Mouse (Mus musculus): ENCODE measurements around the gene Rsph1. TPM values are rescaled to one million over a fixed set of nuclear protein-coding genes. Genes with fewer than 3 reads are reported as not detected.

The Rsph1 gene
- total RNA-seq, 2 experiments from 2014 or later, result 13.8 to 14.2 TPM

GRCm38 (mm10) chr17:31304895-31305775 is 28.0 kb upstream of the Rsph1 start:
- DNase-seq (ENCODE audit: extremely low spot score in 1 of 2, low spot score in 1 of 2), result no peak

GRCm38 (mm10) chr17:31303401-31303800 is 26.2 kb upstream of the Rsph1 start:
- no peak for DNase-seq (ENCODE audit: extremely low spot score in 1 of 2, low spot score in 1 of 2)

GRCm38 (mm10) chr17:31300736-31301135 is 23.6 kb upstream of the Rsph1 start:
- DNase-seq (ENCODE audit: extremely low spot score in 1 of 2, low spot score in 1 of 2), result no peak

GRCm38 (mm10) chr17:31299981-31300380 is 22.8 kb upstream of the Rsph1 start:
- DNase-seq (ENCODE audit: extremely low spot score in 1 of 2, low spot score in 1 of 2), result no peak

DNA sequence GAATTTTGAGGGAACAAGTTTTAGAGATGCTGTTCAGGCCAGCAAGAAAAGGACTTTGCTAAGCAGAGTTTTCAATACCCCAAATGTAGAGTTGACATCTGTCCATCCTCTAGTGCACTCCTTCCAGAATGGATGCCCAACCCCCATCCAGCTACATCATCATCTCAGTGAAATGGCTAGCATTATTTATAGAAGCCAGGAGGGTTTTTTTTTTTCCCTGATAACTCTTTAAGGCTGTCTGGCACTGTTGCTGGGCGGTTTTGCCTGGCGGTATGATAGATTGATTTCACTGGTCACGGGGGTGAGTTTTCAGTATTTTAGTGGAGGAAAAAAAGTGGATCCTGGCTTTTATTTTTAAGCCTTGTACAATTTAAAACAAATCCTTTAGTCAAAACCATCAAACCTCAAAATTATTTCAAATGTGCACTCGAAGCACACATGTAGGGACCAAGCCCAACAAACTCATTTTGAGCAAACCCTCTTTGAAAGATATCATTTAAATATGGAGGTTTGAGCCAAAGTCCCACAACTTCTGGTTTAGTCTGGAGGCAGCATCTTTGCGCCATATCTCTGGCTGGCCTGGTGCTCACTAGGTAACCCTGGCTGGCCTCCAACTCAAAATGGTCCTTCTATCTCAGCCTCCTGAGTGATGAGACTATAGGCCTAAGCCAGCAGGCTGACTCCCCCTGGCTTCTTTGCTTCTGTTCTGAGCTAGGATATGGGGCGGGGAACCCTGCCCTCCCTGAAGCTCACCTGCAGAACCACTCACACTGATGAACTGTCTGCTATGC is 21.4 kb upstream of the Rsph1 start:
- no peak for DNase-seq (ENCODE audit: extremely low spot score in 1 of 2, low spot score in 1 of 2)

GRCm38 (mm10) chr17:31297521-31297939 is 20.3 kb upstream of the Rsph1 start:
- no peak for DNase-seq (ENCODE audit: extremely low spot score in 1 of 2, low spot score in 1 of 2)

DNA sequence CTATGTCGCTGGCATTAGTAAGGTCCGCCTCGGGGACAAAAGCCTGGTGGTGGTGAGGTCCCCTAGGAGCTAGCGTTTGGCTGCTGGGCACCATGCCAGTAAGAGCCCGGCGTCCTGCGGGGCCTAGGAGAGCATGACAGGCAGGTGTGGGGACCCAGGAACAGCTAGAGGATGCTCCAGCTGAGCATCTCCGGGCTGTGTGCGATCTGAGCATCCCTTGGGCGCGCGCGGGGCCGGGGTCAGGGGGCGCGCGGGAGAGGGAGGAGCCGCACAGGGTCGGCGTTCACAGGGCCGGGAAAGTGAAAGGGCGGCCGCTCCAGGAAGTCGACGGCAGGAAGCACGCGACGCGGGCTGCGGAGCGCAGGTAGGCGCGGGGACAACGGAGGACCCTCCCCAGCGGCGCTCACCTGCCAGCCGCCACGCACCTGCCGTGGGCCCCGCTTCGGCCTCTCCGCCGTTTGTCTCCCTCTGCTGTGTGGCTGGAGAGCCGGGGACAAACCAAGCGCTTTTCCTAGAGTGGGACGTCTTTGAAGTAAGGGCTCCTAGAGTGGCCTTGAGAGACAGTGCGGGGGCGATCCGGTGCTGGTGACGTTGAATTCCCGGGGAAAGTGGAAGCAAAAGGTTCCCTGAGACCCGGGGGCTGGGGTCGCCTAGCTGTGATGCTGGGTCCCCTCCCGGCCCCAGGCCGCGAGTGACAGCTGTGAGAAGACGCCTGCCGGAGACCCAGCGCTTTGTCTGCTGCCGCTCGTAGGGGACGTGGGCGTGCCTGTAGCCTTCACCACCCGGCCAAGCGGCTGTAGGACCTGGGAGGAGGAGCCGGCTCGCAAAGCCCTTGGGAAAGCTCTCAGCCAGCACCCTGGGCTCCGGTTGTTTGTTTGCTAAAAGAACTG is 19.0 kb upstream of the Rsph1 start:
- peak; percentile 61 to 65 for DNase-seq (ENCODE audit: extremely low spot score in 1 of 2, low spot score in 1 of 2)

GRCm38 (mm10) chr17:31295215-31295891 is 18.2 kb upstream of the Rsph1 start:
- peak; percentile 50 to 54 for DNase-seq (ENCODE audit: extremely low spot score in 1 of 2, low spot score in 1 of 2)

DNA sequence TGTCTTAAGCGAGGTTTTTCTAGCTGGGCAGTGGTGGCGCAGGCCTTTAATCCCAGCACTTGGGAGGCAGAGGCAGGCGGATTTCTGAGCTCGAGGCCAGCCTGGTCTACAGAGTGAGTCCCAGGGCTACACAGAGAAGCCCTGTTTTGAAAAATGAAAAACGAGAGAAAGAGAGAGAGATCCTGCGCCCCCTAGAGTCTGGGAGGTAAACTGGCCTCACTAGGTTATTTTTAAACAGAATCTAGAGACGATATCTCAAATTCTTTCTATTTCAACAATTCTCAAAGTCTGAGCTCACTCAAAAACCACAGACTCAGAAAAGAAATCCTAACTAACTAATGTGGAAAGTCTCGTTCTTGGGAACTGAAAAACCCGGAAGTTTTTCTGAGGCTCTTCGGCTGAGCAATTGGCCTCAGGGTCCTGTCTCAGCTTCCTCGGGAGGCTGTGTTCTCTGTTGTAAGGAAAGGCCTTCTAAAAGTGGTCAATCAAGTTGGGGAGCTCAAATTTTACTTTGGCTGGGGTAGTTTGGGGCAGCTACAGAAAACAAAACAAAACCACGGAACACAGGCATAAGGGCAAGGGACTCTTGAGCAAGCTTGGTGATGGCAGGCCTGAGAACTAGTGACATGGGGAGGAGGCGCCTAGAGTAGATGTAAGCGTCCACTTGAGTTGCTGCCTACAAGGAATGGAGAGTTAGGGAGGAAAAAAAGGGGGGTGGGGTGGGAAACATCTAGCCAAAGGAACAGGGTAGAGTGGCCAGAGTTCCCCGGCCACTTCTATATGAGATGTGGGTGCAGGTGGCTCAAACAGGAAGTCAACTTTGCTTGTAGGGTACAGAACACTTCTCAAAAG is 17.4 kb upstream of the Rsph1 start:
- no peak for DNase-seq (ENCODE audit: extremely low spot score in 1 of 2, low spot score in 1 of 2)

- no peak for DNase-seq (ENCODE audit: extremely low spot score in 1 of 2, low spot score in 1 of 2)
Measured at GRCm38 (mm10) chr17:31290859-31291258, 13.7 kb upstream of the Rsph1 start.

DNA sequence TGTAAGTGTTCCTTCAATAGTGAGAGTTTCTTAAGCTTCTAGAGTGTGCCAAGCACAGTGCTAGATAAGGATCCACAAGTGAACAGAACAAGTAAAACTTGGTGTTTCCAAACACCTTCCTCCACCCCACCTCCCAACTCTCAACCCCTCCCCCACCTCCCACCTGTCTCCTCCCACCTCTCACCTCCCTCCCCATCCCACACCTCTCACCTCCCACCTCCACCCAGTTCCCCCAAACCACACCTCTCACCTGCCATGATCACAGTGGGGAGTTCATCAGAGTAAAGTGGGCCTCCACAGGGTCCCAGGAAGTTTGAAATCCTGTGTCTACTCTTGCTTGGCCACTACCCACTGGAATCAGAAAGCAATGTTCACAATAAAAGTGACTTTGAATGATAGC is 13.1 kb upstream of the Rsph1 start:
- DNase-seq (ENCODE audit: extremely low spot score in 1 of 2, low spot score in 1 of 2), result no peak

GRCm38 (mm10) chr17:31288999-31289726 is 12.0 kb upstream of the Rsph1 start:
- no peak for DNase-seq (ENCODE audit: extremely low spot score in 1 of 2, low spot score in 1 of 2)

GRCm38 (mm10) chr17:31287216-31287615 is 10.0 kb upstream of the Rsph1 start:
- no peak for DNase-seq (ENCODE audit: extremely low spot score in 1 of 2, low spot score in 1 of 2)

DNA sequence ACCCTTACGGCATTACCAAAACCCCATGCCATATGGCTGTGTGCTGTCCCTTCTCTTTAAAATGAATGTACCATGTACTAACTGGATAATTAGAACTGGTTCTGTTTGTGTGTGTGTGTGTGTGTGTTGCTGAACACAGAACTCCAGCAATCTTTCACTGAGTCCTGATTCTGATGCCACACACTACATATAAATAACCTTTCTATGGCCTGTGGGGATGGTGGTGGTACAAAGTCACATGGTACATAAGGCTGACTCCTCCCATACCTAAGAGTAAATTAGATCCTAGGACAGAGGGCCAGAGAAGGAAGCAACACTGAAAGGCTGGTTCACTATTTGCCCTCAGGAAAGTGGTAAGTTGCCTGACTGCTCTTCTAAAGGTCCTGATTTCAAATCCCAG is 9.3 kb upstream of the Rsph1 start, which contains the start of gene Slc37a1:
Gene Slc37a1 (plus strand): TSS at position 301 of the 400 bp plus-strand sequence.
- no peak for DNase-seq (ENCODE audit: extremely low spot score in 1 of 2, low spot score in 1 of 2)

GRCm38 (mm10) chr17:31285867-31286266 is 8.7 kb upstream of the Rsph1 start:
- no peak for DNase-seq (ENCODE audit: extremely low spot score in 1 of 2, low spot score in 1 of 2)

DNA sequence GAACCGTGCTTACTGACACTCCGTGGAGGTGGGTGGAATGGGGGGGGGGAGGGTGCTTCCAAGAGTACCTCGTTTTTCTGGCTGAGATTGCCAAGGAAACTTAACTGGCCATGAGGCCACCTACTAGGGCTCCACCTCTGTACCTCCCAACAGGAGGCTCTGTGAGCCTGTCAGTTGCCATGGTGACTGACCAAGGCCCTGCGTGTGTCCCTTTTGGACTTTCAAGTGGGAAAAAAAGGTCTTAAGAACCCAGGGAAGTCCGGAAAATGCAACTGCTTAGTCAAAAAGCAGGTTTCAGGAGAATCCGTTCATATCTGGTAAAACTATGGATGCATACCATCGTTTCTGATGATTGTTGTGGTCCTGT is 5.5 kb upstream of the Rsph1 start:
- no peak for DNase-seq (ENCODE audit: extremely low spot score in 1 of 2, low spot score in 1 of 2)

DNA sequence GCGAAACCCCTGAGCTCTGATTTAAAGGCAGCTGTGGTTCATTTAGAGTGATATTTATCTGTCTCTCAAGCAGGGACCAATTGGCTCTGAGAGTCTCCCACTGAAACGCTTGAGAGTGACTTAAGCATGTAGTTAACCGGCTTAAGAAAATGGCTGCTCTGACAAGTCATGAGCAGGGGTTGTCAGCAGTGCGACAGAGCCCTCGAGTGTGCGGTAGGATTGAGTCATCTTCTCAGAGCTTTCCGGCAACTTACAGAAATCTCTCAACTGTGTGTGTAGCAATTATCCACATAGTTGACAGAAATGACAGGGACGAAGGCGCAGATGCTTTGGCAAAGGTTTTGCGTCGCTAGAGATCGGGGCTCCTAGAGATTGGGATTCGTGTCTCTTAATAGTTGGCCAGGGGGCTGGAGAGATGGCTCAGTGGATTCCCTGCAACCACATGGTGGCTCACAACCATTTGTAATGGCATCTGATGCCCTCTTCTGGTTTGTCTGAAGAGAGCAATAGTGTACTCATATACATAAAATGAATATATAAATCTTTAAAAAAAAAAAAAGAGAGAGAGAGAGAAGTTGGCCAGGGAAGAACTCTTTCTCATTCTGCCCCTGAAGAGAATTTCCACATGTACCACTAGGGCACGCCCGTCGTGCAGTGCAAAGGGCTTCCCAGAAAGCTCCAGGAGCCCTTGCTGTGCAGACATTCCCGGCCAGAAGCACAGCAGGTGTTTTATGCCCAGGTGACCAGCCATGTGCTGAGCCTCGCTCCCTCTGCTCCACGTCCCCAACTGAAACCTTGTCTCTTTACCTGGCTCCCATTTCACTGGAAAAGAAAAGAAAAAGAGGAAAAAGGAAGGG is 4.9 kb upstream of the Rsph1 start:
- no peak for DNase-seq (ENCODE audit: extremely low spot score in 1 of 2, low spot score in 1 of 2)

All from layer of hippocampus, postnatal 25 days (tissue).